Mouse (Mus musculus): ENCODE measurements around the gene Gm14214. TPM values are rescaled to one million over a fixed set of nuclear protein-coding genes. Genes with fewer than 3 reads are reported as not detected.

Gene Gm14214
- polyA plus RNA-seq, 1 experiment from 2014 or later, result not detected

Other genes with a start within 250 kb of the Gm14214 start
- 0.59 and 1.5 TPM in 2 replicates for gene 1700003F12Rik, start 222.9 kb downstream of the Gm14214 start, polyA plus RNA-seq (2015; fragmentation: Nextera tagmentation; extraction: Ambion mirVana)
- 0.12 and 0.37 TPM in 2 replicates for gene Actl10, start 218.3 kb downstream of the Gm14214 start, polyA plus RNA-seq (2015; fragmentation: Nextera tagmentation; extraction: Ambion mirVana)
- gene Necab3, start 211.1 kb downstream of the Gm14214 start, polyA plus RNA-seq (2015; fragmentation: Nextera tagmentation; extraction: Ambion mirVana), result 2.4 and 2.5 TPM in 2 replicates
- 20.2 and 21.1 TPM in 2 replicates for gene E2f1, start 200.1 kb downstream of the Gm14214 start, polyA plus RNA-seq (2015; fragmentation: Nextera tagmentation; extraction: Ambion mirVana)
- 26.8 and 30.2 TPM in 2 replicates for gene Pxmp4, start 166.3 kb downstream of the Gm14214 start, polyA plus RNA-seq (2015; fragmentation: Nextera tagmentation; extraction: Ambion mirVana)
- 0.83 and 0.88 TPM in 2 replicates for gene Zfp341, start 156.7 kb downstream of the Gm14214 start, polyA plus RNA-seq (2015; fragmentation: Nextera tagmentation; extraction: Ambion mirVana)
- gene 4930519P11Rik, start 156.6 kb downstream of the Gm14214 start, polyA plus RNA-seq (2015; fragmentation: Nextera tagmentation; extraction: Ambion mirVana), result 0.30 and 0.78 TPM in 2 replicates
- 35.9 and 40.0 TPM in 2 replicates for gene Chmp4b, start 118.3 kb downstream of the Gm14214 start, polyA plus RNA-seq (2015; fragmentation: Nextera tagmentation; extraction: Ambion mirVana)
- gene Raly, start 21.1 kb upstream of the Gm14214 start, polyA plus RNA-seq (2015; fragmentation: Nextera tagmentation; extraction: Ambion mirVana), result 36.7 and 39.2 TPM in 2 replicates
- gene a, start 21.4 kb upstream of the Gm14214 start, polyA plus RNA-seq (2015; fragmentation: Nextera tagmentation; extraction: Ambion mirVana), result 0.57 and 1.3 TPM in 2 replicates
- 92.7 and 94.8 TPM in 2 replicates for gene Eif2s2, start 122.9 kb upstream of the Gm14214 start, polyA plus RNA-seq (2015; fragmentation: Nextera tagmentation; extraction: Ambion mirVana)
- gene Gm14226, start 248.2 kb upstream of the Gm14214 start, polyA plus RNA-seq (2015; fragmentation: Nextera tagmentation; extraction: Ambion mirVana), result 2.6 and 3.1 TPM in 2 replicates

All from stomach, embryonic 15.5 days (tissue).